Mouse (Mus musculus): Measurements from ENCODE around the gene Ntrk2.

Gene Ntrk2

DNA sequence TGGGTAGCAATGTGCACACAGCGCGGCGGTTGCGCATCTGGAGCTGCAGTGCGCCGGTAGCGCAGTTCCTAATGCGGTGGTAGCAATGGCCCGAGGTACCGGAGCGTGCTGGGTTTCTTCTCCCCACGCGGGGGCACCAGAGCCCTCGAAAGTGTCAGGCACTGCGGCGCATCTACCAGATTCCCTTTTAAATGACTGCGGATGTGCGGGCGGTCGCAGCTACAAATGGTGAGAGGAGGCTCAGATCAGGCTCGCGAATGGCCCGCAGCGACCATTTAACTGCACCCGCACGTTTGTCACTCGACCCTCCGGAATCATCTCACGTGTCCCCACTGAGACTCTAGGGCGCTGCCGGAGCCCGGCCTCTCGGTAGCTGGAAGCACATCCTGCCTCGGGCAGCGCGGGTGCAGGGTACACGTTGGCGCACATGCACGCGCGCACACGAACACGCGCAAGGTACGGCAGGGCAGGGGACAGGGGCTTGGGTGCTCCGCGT is at the start of gene Ntrk2:
Ntrk2 (plus strand) TSS at position 173 of the 496 bp plus-strand sequence.
- peak; percentile 94 for DNase-seq

DNA sequence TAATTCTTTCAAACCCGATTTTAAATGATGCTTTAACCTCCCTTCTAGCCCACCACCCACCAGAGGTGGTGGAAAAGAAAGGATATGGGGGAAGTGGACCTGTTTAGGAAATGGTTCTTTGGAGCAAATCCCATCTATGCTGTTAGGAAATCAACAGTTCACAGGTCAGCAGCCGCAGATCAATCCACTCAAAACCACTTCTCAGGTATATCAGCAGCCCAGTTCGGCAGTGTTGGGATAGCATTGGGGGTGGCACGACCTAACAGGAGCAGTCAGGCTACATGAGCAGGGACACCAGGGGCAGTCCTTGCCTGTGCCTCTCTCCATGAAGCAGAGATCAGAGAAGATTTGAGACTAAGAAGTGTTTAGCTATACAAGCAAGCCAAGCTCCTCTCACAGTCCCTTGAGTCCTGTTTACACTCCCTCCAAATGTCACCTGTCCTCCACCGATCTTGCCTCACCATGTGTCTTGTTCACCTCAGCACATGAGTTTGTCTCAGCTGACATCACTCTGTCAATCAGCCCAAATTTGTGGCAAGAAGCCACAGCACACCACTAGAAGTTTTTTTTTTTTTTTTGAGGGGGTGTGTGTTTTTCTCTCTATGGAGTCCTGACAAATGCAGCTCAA is 45.3 kb upstream of the Ntrk2 start:
- DNase-seq: no peak

DNA sequence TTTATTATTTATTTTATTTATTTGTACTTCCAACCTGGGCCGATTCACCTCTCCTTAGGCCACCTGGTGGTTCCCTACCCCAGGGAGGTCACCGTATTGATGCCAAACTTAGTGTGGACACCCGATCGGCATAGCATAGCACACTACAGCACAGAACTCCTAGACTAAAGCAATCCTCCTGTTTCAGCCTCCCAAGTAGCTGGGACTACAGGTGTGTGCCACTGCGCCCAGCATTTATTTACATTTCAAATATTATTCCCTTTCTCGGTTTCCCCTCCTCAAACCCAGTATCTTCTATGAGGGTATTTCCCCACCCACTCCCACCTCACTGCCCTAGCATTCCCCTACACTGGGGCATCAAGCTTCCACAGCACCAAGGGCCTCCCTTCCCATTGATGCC is 38.1 kb upstream of the Ntrk2 start:
- no peak for DNase-seq

DNA sequence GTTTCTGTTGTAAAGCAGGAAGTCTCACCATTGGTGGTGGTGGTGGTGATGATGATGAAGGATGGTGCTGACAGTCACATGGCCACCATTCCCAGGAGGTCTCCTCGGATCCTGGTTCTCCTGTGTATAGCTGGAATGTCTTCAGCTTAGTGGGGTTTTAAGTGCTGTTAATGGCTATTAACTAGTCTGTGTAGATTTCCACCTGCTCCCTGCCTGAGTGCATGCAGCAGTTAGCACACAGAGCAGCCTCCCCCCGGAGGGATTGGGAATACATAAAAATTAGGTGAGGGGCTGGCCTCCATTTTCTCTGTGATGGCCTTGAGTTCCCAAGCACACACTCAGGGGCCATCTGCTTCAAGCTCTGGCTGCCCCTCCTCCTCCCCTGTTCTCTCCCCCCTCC is 36.9 kb upstream of the Ntrk2 start:
- peak; percentile 8 for DNase-seq

DNA sequence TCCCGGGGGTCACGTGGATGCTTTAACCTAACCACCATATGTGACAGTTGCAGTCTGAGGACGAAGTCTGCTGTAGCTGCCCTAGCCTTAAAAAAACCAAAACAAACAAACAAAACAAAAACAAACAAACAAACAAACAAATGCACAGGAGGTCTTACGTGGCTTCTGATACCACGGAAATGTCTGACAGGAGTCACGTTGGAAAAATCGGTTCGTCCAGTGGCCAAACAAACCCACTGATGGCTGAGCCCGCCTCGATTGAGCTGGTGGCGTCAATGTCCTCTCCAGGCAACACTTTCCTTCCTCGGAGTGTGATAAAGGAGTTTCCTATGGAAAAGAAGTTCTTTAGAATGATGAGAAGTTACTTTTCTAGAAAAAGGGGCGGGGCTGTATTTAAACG is 27.1 kb upstream of the Ntrk2 start:
- DNase-seq: no peak

DNA sequence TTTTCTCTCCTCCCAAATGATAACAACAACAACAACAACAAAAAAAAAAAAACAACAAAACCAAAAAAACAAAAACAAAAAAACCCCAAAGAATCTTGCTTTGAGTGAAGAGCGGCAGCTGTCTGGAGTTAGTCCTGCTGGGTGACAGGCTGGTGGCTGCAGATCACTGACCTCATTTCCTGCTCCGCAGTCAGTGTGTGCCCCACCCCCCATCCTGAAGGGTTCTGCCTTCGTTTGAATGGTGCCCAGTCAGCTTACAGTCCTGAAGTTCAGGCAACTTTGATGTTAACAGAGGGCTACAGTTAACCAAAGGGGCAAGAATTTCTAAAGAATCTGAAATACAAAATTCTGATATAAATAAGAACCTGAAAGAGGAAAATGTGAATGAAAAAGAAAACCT is 19.9 kb upstream of the Ntrk2 start:
- DNase-seq: peak; percentile 67

DNA sequence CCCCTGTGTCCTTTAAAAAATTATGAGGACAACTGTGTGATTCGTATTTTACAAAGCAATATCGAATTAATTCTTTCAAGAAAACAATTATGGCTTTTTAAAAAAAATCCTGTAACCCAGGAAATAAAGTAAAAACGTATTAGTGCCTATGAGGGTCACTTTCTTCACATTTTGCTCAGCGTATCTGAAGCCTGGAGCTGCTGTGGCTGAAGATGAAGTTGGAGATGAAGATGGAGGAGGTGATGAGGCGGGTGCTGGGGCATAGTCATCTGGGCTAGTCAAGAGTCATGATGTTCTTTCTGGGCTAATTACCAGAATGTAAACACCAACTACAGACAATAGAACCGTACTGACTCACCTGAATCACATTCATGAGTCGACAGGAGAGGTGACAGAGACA is 15.6 kb upstream of the Ntrk2 start:
- no peak for DNase-seq

DNA sequence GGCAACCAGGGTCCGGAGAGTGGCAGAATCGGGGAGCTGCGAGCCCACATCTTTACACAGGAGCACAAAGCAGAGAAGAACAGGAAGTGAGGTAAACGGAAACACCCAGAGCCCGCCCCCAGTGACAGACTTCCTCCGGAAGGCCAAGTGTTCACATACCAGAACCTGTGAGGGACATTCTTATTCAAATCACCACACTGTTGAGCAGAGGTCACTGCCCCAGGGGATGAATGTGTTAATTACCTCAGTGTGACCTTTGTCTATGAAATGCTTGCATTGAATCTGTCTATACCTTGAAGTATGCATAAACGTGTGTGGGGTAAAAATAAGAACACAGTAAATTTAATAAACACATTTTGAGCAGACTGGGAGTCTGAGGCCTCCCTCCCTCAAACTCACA is 9.0 kb upstream of the Ntrk2 start:
- DNase-seq: no peak

DNA sequence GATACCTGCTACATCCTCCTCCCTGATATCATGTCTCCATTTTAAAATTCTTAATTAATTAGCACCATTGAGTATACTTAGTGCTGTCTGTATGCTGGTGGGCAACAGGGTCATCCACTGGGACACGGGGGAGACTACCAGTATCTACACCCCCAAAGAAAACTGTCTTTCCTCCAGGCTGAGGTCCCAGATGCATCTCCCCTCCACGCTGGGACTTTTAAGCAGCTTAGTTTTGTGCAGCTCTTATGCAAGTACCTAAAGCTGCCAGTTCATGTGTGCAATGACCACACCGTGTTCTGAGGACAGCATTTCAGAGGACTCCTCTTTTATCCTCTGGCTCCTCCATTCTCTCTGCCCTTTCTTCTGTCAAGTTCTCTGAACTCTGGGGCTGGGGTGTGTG is 5.1 kb upstream of the Ntrk2 start:
- no peak for DNase-seq

DNA sequence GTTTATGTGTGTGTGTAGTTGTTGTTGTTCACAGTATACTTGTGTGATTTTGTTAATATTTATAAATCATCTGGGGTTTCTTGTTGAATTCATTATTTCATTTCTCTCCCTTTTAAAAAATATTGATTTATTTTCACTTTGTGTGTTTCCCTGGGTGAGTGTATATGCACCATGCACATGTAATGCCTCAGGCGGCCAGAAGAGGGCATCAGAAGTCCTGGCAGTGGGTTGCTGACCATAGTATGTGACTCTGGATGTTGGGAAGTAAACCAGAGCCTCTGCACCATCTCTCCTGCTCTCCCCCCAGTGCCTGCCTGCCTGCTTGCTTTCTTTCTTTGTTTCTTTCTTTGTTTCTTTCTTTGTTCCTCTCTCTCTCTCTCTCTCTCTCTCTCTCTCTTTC is 2.5 kb upstream of the Ntrk2 start:
- no peak for DNase-seq

DNA sequence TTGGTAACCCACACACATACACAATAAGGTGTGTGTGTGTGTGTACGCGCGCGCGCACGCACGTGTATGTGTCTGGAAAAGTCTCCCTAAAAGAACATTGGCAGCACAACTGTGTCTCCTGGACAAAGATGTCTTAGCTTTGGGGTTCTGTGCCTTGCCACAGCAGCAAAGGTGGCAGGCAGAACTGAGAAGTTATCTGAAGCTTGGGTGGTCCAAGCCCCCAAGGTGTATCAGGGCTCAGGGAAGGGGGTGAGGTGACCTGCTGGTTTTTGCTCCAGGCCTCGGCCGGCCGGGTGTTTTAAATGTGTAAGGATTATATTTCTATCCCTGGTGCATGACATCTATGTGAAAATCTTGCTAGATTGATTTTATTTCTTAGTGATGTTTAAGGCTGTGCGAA is 536 bp upstream of the Ntrk2 start:
- DNase-seq: no peak

DNA sequence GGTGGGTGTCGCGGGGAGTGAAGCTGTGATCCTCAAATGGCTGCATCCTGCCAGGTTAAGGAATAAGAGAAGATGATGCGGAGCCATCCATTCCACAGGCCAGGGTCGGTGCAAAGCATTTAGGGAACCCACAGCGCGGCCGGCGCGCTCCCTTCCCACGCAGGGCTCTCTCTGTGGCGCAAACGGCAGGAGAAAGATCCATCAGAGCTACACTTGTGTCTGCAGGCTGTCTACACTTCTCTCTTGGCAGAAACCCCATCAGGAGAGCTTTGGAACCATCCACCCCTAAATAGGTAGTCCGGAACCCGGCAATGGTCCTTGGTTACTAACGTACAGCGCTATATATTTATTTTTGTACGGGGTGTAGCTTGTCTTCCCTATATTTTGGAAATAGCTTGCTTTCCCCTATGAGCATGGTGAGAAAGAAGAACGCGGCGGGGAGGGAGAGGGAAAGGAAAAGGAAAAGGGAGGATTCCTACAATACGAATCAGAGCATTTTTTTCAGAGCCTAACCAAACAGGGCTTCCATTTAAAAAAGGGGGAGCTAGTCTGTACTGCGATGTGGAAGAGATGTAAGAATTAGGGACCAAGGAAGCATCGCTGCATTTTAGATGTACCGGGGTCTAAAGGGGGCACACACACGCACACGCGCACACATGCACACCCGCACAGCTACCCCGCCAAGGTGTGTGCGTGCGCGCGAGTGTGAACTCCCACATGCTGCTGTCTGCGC is 693 bp downstream of the Ntrk2 start:
- DNase-seq: no peak

DNA sequence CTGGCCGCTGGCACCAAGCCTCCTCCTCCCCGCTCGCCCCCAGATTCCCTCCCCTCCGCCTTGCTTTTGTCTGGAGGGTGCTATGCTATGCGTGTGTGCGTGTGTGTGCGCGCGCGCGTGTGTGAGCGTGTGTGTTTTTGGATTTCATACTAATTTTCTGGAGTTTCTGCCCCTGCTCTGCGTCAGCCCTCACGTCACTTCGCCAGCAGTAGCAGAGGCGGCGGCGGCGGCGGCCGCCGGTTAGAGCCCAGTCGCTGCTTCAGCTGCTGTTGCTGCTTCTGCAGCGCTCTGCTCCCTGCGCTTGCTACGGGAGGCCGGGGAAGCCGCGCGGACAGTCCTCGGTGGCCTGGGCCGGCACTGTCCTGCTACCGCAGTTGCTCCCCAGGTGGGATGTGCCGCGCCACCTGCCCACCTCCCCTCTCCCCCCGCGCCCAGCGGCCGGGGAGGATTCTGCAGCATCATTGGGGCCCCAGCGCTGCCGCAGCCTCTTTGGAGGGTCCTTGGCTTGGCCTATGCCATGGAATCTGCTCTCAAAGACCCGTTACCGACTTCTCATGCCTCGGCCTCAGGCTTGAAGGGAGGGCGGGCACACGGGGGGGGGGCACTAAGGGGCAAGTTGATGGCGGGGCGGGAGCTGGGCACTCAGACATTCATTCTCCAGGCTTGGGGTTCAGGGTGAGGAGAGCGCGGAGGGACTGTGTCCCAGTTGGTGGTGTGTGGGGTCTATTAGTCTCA is 1.4 kb downstream of the Ntrk2 start:
- peak; percentile 82 for DNase-seq

DNA sequence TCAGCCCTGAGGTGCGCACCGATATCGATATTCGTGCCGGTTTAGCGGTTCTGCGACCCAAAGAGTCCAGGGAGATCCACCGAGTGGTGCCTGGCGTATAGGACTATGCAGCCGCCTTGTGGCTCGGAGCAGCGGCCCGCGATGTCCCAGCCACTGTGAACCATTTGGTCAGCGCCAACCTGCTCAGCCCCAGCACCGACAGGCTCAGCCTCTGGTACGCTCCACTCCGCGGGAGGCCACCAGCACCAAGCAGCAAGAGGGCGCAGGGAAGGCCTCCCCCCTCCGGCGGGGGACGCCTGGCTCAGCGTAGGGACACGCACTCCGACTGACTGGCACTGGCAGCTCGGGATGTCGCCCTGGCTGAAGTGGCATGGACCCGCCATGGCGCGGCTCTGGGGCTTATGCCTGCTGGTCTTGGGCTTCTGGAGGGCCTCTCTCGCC is 2.0 kb downstream of the Ntrk2 start:
- DNase-seq: peak; percentile 61

DNA sequence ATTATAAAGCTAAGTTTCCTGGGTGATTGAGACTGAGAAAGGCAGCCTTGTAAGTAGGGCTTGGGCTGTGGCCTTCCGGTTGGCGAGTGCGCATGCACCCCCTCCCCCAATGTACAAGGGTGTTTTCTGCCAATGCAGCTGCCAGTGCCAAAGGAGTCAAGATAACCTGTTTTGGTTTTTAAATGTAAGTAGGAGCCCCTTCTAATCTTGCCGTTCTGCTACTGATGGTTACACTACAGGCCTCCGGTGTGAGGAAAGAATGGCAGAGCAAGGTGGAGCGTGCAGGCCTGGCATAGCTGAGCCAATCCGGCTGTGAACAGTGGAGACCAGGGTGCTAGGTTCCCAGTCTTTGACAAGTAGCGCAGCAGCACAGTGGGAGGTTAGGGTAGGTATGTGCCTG is 3.6 kb downstream of the Ntrk2 start:
- DNase-seq: no peak

DNA sequence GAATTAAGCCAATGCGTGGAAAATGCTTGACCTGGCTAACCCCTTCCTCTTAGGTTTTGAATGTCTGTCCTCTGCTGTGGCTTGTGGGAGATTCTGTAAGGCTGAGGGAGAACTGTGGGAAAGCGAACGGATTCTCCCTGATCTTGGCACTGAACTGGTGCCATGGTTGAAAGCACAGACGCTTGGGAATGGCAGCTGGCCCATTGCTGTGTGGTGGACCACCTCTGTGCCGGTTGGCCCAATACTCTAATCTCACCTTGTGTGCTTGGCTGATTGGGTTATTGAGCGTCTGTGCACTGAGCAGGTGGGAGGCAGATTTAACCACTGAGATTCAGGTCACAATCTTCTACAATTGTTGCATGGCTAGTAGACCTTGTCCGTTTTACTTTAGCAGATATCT is 18.4 kb downstream of the Ntrk2 start:
- no peak for DNase-seq

DNA sequence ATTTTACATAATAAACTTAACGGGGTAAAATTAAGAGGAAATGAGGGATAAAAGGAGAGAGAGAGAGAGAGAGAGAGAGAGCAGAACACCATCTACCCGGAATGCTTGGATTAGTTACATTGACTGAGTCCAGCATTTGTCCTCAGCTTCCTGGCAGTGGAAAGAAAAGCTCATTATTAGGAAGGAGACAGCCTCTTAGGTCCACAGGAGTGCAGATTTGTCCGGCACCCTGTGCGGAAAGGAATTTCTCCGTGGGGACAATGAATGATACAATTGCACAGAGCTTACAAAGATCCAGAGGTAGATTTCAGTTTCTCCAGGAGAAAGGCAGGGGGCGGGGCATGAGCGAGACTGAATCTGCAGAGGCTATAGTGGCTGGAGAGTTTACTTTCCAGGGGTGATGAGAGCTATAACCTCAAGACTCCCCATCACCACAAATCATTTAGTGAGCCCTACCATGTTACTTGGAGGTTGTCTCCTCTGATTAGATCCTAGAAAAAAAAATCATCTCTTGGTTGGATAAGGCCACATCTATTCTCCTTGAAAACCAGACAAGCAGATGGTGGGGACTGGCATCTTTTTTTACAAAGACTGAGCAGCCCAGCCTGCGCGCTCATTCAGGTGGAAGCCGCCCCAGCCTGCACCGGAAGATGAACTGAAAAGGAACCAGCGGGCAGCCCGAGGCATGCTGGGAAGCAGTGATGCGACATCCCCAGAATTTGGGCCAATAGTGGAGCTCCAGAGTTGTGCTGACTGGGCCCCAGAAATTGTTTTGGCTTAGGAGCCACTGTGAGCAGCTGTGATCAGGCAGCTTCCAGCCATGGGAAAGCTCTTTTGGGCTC is 20.2 kb downstream of the Ntrk2 start:
- no peak for DNase-seq

DNA sequence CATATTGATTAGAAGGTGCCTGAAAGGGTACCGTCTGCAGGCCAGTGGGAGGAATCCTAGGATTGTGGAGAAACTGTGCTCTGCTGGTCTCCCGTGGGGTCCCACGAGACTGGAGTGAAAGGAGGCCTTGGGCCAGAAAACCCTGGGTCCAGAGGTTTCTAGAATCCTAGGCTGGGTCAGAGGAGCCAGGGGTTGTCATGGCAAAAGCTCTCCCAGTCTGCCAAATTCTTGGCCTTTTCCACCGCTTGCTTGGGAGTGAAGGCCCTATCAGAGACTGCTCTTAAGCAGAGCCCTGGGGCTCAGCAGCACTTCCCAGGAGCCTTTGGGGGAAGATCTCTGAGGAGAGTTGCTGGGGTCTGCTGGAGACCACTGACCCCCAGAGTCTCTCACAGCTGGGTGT is 25.6 kb downstream of the Ntrk2 start:
- DNase-seq: no peak

DNA sequence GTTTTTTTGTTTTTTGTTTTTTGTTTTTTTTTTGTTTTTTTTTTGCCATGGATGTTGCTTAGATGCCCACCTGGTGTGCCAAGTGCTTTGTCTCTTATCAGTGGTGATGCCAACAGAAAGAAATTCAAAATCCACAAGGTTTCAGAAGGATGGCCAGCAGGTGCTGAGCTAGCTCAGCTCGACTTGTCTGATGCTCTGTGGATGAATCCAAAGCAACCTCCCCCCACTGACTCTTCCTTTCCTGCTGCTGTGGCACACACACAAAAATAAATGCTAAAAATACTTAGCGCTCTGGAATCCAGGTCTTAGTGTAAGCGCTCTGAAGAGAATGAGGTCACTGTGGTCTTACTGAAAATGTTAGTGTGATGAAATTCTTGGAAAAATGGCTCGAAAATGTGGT is 28.4 kb downstream of the Ntrk2 start:
- DNase-seq: no peak

DNA sequence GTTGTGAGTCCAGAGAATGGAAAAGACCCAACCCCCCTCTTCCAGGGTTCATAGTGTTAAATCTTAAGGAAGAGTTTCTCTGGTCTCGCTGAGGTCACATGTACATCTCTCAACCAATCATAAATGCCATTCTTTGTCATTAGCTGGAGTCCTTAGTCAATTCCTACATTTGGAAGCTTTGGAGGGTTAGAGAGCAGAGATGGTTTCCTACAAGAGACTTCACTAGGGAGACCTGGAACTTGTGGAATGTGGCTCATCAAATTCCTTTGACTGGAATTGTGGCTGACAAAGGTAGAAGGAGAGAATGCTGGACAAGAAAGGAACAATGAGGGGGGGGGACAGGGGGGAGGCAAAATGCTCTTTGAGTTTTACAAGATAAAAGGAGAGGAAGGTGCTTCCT is 30.5 kb downstream of the Ntrk2 start:
- no peak for DNase-seq

DNA sequence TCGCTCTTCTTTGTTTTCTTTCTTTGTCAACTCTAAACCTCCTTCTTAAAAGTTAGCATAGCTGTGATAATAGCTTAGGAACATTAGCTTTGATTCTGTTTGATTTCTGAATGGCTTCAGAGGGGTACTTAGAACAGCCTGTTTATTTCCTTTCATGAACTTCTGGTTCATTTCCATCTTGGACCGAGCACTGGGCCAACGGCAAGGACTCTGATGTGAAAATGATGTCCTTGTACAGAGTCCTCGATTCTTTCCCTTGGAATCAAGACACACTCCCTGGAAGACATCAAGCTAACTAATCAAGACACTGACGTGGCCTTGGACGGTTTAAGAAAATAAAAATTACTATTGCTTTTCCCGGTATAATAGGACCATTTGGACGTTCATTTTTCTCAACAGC is 31.7 kb downstream of the Ntrk2 start:
- no peak for DNase-seq

DNA sequence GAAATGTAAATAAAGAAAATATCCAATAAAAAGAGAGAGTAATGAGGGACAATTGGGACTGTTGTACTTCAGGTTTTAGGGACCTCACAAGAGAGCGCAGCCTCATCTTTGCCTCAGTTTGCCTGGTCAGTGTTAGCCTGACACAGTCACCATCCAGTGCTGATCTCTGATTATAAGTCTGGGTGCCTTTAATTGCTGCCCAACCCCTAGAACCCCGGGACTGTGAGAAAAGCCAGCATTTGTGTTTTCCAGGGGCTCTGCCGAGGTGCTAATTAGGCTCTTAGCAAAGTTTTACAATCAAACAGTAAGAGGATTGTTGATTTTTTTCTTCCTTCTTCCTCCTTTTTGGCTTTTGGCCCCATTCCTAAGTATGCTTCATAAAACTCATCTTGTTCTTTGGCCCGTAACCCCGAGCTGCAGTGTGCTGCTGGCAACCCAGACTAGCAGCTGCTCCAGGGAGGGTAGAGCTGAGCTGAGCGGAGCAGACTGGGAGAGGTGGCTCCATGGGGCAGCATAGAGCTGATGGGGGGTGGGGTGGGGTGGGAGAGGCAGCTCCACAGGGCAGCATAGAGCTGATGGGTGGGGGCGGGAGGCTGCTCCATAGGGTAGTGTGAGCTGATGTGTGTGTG is 34.5 kb downstream of the Ntrk2 start:
- DNase-seq: peak; percentile 14

DNA sequence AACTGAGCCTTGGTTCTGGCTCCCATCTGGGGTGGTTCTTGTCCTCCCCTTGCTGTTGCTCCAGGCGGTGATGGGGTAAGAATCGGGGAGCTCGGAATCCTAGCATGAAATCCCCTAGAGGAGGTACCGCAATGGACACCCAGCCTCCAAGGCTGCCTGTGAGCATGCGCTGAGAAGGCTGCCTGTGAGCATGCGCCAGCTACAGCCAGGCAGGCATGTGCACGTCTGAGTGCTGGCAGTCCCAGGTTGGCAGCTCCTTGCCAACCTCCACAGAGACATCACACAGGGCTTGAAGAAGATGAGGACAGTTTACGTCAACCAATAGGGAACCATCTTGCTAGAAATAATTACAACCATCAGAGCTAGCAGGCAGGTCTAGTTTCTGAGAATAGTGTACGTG is 37.5 kb downstream of the Ntrk2 start:
- DNase-seq: no peak
